Mouse (Mus musculus): ENCODE measurements around the gene Cfap61.

DNA sequence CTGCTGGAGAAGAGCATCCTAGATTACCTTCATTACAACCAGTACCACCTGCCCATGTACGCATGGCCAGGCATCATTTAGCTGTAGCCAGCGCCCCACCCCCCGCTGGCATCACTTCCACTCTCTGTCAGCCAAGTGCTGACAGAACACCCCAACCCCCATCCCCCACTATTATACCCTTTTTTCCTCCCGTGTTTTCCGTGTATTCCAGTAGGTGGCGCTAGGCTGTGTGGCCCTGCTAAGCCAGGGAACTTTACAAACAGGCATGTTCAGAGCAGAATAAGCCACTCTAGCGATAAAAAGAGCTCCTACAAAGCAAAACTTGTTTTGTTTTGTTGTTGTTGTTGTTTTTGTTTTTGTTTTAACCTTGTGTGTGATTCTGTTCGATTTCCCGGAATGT lies 280.1 kb downstream of the Cfap61 start:
- TF ChIP-seq EP300 (IDR thresholded peaks at IDR 0.05; ENCODE audit: low read depth) (no peak), CTCF (IDR thresholded peaks at IDR 0.05; ENCODE audit: low read depth) (peak; percentile 93)
